Mouse (Mus musculus) lung, postnatal 4 days (tissue): ENCODE data around the gene Dbnl.

Experiments used
- DNase-seq, 2 experiments: peaks; one replicate each; pipeline ENCODE4 v3.0.0; 2021

Gene Dbnl

GRCm38 (mm10) chr11:5840346-5840745 is 52.1 kb downstream of the Dbnl start:
- DNase-seq = no peak

GRCm38 (mm10) chr11:5841751-5842150 is 53.5 kb downstream of the Dbnl start:
- DNase-seq = no peak

- DNase-seq = peak in 1 of 2 experiments; percentile 13
These were observed 54.8 kb downstream of the Dbnl start for GRCm38 (mm10) chr11:5843131-5843530.

GRCm38 (mm10) chr11:5846639-5847345 is 58.5 kb downstream of the Dbnl start:
- DNase-seq = peak; percentile 27 to 54

- no peak for DNase-seq
These were observed 60.5 kb downstream of the Dbnl start for GRCm38 (mm10) chr11:5848741-5849140.

- DNase-seq = no peak
These were observed 61.0 kb downstream of the Dbnl start for GRCm38 (mm10) chr11:5849316-5849715.

- DNase-seq = no peak
These were observed 62.2 kb downstream of the Dbnl start for GRCm38 (mm10) chr11:5850452-5850851.
